Mouse (Mus musculus): ENCODE data around the gene E130308A19Rik.
"Not testable (repeated sequence)": the region's sequence is repeated elsewhere in the genome, so short reads cannot be mapped to it uniquely, and the experiment has no call there.

Gene E130308A19Rik

DNA sequence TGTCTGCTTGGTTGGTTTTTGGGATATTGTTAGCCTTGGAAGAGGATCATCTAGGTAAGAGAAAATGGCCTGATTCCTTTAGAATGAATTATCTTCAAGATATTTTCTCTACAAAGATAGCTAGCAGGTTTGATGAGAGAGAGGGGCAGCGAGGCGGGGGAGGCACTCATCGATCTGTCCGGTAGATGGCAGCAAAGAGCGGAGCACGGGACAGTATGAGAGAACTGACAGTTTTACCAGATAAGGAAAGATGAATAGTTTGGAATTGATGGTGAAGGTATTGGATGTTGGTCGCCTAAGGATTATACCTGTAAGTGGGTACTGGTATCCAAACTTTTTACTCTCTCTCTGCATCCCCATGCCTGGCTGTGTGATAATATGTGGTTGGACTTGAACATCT, 160.7 kb downstream of the E130308A19Rik start:
- DNase-seq (ENCODE audit: low spot score), result peak; percentile 78

DNA sequence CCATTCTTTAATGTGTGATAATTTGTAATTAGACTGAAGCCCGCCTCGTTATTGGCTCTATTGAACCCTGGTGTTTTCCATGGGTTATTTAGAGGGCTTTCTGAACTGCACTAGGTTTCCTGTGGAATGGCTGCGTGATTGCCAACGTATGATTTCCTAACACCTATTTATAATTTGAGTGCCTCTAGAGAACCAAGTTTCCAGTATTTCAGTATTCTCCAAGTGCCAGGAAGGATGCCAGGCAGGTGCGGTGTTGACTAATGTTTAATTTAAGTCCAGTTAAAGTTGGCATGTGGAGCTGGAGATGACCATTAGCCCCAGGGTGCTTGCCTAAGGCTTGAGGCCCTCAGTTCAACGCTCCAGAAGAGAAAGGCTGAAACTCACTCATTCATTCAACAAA, 161.1 kb downstream of the E130308A19Rik start:
- no peak for DNase-seq (ENCODE audit: low spot score)

DNA sequence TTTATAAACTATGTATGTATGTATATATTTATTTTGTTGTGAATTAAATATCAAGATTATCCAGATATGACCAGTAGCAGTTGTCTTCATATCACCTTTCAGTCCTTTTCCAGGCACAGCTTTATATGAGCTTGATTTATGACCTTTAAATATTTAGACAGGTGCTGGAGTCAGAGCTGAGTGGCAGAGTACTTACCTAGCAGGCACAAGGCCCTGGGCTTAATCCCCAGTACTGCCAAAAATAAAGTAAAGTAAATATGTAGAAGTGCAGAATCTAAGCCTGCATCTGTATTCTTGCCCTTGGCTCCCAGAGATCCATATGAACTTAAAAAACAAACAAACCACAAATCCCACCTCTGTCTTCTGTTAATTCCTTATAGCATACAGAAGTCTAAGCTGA, 163.0 kb downstream of the E130308A19Rik start:
- no peak for DNase-seq (ENCODE audit: low spot score)

DNA sequence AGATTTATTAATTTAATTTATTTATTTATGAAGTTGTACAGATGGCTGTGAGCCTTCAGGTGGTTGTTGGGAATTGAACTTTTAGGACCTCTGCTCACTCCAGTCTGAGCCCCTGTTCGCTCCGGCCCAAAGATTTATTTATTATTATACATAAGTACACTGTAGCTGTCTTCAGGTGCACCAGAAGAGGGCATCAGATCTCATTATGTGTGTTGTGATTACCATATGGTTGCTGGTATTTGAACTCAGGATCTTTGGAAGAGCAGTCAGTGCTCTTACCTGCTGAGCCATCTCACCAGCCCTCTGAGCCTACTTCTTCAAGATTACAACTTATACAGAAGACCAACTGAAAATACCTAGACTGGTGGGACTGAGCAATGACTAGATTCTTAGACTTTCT, 167.6 kb downstream of the E130308A19Rik start:
- DNase-seq (ENCODE audit: low spot score), result not testable (repeated sequence)

DNA sequence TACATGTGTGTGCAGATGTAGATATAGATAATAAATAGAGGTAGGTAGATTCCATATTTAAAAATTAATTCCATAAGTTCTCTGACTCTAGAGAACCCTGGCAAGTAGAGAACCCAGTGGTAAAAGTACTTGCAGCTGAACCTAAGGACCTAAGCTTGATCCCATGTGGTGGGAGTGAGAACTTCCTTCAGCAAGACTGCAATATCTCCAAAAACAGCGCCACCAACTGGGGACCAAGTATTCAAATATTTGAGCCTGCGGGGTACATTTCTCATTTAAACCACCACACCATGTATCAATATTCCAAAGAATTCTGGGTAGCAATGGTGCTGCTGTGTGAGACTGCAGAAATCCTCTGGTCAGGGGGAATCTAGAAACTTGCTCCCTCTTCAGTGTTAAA, 168.1 kb downstream of the E130308A19Rik start:
- DNase-seq (ENCODE audit: low spot score), result no peak

DNA sequence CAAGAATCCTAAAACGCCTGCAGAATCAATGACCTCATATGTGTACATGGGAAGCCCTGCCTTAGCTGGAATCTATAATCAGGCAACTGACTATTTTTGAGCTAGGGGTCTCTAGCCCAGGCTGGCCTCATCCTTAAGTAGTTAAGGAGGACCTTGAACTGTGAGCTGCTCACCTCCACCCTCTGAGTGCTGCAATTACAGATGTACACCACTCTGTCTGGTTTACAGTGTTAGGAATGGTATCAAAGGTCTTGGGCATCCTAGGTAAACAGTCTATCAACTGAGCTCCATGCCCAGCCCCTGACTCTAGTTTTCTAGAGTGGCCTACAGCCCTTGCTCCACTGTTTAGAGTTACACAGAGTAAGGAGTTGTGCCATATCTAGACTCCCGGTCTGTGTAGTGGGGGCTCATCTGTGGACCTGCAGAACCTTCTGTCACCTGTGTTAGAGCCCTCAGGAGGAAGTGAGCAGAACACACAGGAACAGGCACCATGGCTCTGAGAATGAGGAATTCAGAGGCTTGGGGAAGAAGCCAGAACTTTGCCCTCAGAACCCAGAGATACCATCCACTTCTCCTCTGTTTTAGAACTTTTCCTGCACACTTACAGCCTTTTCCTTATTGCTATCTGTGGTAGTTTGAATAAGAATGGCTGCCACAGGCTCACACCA, 169.9 kb downstream of the E130308A19Rik start:
- no peak for DNase-seq (ENCODE audit: low spot score)

DNA sequence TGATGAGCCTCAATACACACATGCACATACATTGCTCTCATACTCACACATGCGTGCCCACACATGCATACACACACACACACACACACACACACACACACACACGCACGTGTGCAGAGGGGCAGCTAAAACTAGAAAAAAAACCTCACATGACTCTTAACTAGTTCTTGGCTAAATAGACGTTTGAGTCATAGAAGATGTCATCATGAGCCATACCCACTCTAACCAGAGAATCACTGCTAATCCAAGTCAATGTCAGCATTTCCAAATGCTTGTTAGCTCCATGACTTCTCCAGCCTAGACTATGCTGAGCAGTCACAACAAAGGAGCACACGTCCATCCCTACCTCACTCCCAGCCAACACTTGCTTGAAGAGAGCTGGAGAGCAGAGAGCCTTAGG, 174.2 kb downstream of the E130308A19Rik start:
- no peak for DNase-seq (ENCODE audit: low spot score)

DNA sequence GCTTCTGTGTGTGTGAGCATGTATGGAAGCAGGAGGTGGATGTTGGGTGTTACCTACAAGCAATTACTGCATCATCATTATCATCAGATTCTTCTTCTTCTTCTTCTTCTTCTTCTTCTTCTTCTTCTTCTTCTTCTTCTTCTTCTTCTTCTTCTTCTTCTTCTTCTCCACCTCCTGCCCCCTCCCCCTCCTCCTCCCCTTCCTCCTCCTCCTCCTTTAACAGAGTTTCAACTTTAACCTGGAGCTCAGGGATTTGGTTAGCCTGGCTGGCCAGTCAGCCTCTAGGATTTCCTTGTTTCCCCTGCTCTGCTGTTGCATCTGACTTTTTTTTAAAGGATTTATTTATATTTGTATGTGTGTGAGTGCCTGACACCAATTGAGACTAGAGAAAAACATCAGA, 175.5 kb downstream of the E130308A19Rik start, which contains the start of gene Inip:
Inip (minus strand) TSS at position 101 of the 400 bp plus-strand sequence.
- no peak for DNase-seq (ENCODE audit: low spot score)

DNA sequence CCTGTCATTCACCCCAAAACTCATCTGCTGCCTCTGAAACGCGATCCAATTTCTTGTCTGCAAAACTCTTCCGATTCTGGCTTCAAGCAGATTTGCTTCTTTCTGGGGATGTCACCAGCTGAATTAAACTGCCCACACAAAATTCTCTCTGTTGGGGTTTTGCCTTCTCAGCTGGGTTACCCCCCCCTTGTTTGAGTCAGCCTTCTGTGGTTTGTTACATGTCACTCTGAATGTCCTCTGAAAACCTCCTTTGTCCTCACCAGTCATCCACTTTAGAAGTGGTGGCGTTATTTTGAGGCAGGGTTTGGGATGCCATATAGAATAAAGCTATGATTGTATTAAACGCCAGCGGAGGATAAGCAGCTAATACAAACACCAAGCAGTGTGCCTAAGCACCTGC, 176.1 kb downstream of the E130308A19Rik start:
- DNase-seq (ENCODE audit: low spot score), result no peak

DNA sequence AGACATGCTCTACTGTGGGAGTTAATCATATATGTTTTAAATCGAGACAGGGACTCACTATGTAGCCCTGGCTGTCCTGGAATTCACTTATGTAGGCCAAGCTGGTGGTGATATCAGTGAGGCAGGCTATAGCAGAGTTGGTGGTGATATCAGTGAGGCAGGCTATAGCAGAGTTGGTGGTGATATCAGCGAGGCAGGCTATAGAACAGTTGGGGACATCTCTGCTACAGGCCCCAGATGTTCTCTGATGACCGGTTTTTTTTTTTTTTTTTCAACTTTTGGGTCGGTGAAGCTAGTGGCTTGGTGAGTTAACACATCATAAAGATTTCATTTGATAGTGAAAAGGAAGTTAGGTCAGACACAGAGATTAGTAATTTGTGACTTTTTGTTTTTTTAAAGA, 176.8 kb downstream of the E130308A19Rik start:
- DNase-seq (ENCODE audit: low spot score), result no peak

DNA sequence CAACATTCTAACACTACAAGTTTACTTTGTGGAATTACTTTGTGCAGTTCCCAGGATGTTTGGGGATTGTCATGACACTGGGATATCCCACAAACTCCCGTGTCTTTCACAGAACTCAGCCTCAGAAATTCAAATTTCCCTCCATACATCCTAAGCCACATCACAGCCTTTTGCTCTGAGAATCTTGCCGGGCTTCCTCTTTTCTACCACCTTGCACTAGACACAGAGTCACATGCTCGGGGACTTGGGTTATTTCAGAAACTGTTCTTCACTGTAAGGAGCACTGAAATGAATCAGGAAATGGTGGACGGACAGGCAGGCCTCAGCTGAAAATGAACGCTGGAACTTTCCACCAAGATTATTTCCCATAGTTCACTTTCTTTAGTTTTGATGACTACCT, 177.3 kb downstream of the E130308A19Rik start:
- DNase-seq (ENCODE audit: low spot score), result no peak

DNA sequence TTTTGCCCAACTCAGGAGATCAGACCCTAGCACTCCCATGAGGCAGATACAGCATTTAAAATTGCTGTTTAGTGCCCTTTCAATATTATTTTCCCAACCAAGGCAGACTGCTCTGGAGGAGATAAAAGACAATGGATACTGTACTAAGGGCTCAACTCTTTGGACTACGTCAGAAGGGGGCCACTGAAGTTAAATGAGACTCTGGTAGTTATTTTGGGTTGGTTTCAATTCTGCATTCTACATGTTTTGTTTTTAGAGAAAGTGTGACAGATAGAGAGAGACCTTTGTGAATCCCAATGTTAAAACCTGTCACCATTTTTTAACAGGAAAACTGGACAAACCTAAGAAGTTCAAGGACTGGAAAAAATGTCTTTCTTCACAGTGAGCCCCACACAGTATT, 178.7 kb downstream of the E130308A19Rik start:
- no peak for DNase-seq (ENCODE audit: low spot score)

DNA sequence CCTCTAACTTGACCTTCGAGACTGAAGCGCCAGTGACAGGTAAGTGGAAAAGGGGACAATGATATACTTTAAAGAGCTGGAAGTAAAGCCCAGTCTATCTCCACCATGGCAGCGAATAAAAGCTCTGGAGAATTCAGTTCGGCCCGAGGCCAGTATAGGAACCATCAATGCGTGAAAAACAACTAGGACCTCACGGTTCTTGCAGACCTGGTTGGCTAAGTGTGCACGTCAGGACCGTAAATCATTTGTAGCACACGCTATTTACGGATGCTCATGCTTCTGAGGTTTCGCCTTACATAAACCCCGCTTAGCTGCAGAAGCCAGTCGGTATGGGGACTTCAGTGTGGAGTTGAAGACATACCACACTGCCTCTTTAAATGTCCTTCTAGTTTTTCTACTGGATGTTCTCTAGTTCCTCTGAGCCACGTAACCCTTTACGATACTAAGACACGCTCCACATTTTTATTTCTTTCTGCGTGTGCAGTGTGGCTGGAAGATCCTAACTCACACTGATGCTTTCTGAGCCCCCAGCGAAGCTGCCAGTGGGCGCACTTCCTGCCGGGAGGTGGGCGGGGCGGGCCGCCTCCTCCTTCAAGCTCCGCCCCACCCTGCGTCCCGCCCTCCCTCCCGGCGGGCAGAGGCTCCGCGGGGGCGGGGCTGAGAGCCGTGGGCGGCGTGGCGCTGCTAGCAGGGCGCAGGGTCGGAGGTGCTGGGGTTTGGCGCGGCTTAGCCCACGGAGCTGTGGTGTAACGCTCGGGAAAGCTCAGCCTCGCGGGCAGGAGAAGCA, 179.4 kb downstream of the E130308A19Rik start, which contains the start of gene Snx30:
Snx30 (plus strand) TSS at position 660 of the 787 bp plus-strand sequence.
- peak; percentile 83 for DNase-seq (ENCODE audit: low spot score)

DNA sequence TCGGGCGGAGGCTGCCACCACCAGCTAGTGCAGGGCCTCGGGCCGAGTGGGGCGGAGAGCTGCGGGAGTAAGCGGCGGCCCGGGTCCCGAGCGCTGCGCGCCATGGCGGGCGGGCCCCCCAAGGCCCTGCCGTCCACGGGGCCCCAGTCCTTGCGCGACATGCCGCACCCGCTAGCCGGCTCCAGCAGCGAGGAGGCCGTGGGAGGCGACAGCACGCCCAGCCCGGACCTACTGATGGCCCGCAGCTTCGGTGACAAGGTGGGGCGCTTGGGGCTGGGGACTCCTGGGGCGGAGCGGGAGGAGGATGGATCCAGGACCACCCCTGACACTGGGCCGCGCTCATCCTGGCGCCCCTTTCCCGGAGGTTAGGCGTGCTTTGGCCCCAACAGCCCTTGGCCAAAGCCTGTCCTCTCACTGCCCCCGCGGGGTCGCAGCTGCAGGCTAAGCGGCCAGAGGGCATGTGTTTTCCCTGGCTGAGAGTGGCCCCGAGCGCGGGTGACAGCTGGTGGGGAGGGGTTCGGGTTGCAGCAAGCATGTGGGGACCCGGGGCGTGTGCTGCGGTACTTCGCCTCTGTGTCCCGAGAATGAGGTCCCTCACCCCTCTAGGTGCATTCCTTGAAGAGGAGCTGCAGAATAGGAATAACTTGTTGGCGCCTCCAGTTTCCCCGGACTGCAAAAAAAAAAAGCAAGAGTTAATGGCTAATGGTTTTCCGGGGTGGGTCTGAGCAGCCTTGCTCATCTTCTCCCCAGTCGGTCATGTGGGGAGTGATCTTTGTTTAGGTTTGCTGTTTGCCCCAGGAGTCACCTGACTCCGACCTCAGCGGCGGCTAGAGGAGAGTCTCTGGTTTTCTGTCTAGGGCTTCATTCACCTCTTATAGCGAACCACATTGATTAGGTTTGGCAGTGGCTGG, 180.2 kb downstream of the E130308A19Rik start:
- no peak for DNase-seq (ENCODE audit: low spot score)

DNA sequence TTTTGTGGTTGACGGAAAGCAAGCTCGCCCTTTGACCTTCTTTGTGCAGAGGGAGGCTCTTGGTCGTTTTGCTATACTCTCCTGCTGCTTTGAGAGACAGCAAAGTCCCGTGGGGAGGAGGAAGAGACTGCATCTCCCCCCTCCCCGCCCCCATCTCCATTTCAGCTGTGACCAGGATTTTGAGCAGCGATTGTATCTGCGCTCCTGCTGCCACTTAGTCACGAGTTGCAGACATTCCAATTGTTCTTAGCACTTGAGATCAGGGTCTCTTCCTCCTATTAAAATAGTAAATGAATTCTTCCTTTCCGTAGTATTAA, 180.8 kb downstream of the E130308A19Rik start:
- no peak for DNase-seq (ENCODE audit: low spot score)

DNA sequence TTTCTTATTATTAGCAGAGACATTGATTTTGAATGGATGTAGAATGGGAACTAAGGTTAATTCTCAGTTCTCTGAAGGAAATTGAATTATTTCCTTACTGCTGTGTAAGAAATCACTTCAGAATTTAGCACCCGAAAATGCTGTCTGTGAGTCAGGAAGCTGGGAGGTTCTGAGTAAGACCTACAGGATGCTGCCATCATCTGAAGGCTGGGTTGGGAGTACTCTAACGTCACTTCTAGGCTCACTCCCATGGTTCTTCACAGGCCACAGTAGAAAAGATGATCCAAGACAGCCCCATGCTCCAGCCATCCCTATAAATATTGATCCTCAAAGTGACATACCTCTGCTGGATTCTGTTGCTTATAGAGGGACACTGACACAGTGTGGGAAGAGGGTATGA, 181.5 kb downstream of the E130308A19Rik start:
- DNase-seq (ENCODE audit: low spot score), result no peak

DNA sequence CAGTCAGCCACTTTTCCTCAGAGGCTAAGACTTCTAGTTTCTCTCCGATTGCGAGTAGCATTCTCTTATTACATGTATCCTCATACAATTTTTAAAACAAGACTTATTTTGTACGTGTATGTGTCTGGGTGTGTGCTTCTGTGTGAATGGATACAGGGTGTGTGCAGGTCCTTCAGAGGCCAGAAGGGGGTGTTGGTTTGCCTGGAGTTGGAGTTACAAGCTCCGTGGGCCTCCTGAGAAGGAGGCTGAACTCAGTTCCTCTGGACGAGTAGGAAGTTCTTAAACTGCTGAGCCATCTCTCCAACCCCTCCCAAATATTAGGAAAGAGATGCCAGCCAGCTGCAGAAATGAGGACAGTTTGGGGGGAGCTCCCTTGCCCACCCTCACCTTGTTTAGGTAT, 182.4 kb downstream of the E130308A19Rik start:
- no peak for DNase-seq (ENCODE audit: low spot score)

Data from ovary, postnatal 14 days (tissue).